Mouse (Mus musculus): Measurements from ENCODE around the gene Slc40a1. TPM values are rescaled to one million over a fixed set of nuclear protein-coding genes. Genes with fewer than 3 reads are reported as not detected.
A peak's percentile ranks its signal among the peaks of the same experiment; 100 is the strongest.

Gene Slc40a1
- total RNA-seq (2012; rRNA removed): 1.9 and 3.1 TPM in 2 replicates

GRCm38 (mm10) chr1:45926393-45926763 lies at the start of gene Slc40a1:
Gene Slc40a1, minus strand, starts transcription at chr1:45926523.
- H3K27ac ChIP-seq (ENCODE audit: insufficient read depth, low read depth, low read length, poor library complexity, severe bottlenecking): peak within 1 kb of the TSS; percentile 77; the same call in 1 of the 2 replicates
- no peak for DNase-seq (ENCODE audit: low read depth, low spot score)
- no peaks in the 10 kb centered on the region for H3K9me3 ChIP-seq (ENCODE audit: control insufficient read depth, insufficient read depth, low read depth, low read length)
- no peaks in the 10 kb centered on the region for H3K4me1 ChIP-seq (ENCODE audit: control insufficient read depth in 2 of 2, insufficient read depth in 2 of 2, low read length in 2 of 2, poor library complexity in 1 of 2)
- TF ChIP-seq CHD2 (IDR thresholded peaks at IDR 0.05; ENCODE audit: low read depth, low read length): no peak
- no peak for TF ChIP-seq HCFC1 (IDR thresholded peaks at IDR 0.05; ENCODE audit: borderline replicate concordance, insufficient read depth, low read length)
- TF ChIP-seq ZNF384 (IDR thresholded peaks at IDR 0.05; ENCODE audit: low read depth, low read length): no peak
- TF ChIP-seq ZC3H11A (IDR thresholded peaks at IDR 0.05; ENCODE audit: borderline replicate concordance, low read depth, low read length): no peak
- no peak for TF ChIP-seq MAFK (IDR thresholded peaks at IDR 0.05; ENCODE audit: insufficient read depth, low read depth, low read length)
- H3K4me3 ChIP-seq (ENCODE audit: insufficient read depth in 1 of 2, low read depth in 1 of 2, low read length in 2 of 2, poor library complexity in 1 of 2, severe bottlenecking in 1 of 2): peak within 1 kb of the TSS; percentile 73 to 79
- no peaks in the 10 kb centered on the region for H3K36me3 ChIP-seq (ENCODE audit: control insufficient read depth, insufficient read depth, low read length, poor library complexity, severe bottlenecking)
- peak within 1 kb of the TSS; percentile 60 for H3K9ac ChIP-seq (ENCODE audit: insufficient read depth, low read depth, low read length, poor library complexity, severe bottlenecking)
- in situ Hi-C loops (cut with MboI; ENCODE audit: low sequenced_read_pairs in 2 of 2, unreplicated experiment in 2 of 2): no loop called here

DNA sequence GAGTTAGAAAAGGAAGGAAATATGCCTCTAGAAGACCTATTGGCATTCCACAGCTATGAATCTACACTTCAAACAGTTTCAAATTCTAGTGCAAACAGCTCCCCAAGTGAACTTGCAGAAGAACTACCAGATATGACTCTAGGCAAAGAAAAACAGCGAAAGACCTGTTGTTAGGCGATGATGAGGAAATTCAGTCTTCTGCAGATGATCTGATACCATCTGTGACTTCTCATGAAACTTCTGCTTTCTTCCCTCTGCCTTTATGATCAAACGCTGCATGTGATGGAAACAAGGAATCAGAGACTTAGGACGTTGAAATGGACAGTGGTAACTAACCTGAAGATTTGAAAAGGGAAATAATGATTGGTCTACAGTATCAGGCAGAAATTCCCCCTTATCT lies 45.0 kb upstream of the Slc40a1 start:
- DNase-seq (ENCODE audit: low read depth, low spot score): no peak
- in situ Hi-C loops (cut with MboI; ENCODE audit: low sequenced_read_pairs in 2 of 2, unreplicated experiment in 2 of 2): no loop called here
- H3K9ac ChIP-seq (ENCODE audit: insufficient read depth, low read depth, low read length, poor library complexity, severe bottlenecking): no peak overlapping the region
- no peaks in the 10 kb centered on the region for H3K4me1 ChIP-seq (ENCODE audit: control insufficient read depth in 2 of 2, insufficient read depth in 2 of 2, low read length in 2 of 2, poor library complexity in 1 of 2)
- H3K27ac ChIP-seq (ENCODE audit: insufficient read depth, low read depth, low read length, poor library complexity, severe bottlenecking): no peak overlapping the region
- no peaks in the 10 kb centered on the region for H3K36me3 ChIP-seq (ENCODE audit: control insufficient read depth, insufficient read depth, low read length, poor library complexity, severe bottlenecking)
- TF ChIP-seq CHD2 (IDR thresholded peaks at IDR 0.05; ENCODE audit: low read depth, low read length) (no peak), HCFC1 (IDR thresholded peaks at IDR 0.05; ENCODE audit: borderline replicate concordance, insufficient read depth, low read length) (no peak), ZC3H11A (IDR thresholded peaks at IDR 0.05; ENCODE audit: borderline replicate concordance, low read depth, low read length) (no peak), MAFK (IDR thresholded peaks at IDR 0.05; ENCODE audit: insufficient read depth, low read depth, low read length) (no peak), ZNF384 (IDR thresholded peaks at IDR 0.05; ENCODE audit: low read depth, low read length) (no peak)
- H3K4me3 ChIP-seq (ENCODE audit: insufficient read depth in 1 of 2, low read depth in 1 of 2, low read length in 2 of 2, poor library complexity in 1 of 2, severe bottlenecking in 1 of 2): no peak overlapping the region
- no peaks in the 10 kb centered on the region for H3K9me3 ChIP-seq (ENCODE audit: control insufficient read depth, insufficient read depth, low read depth, low read length)

DNA sequence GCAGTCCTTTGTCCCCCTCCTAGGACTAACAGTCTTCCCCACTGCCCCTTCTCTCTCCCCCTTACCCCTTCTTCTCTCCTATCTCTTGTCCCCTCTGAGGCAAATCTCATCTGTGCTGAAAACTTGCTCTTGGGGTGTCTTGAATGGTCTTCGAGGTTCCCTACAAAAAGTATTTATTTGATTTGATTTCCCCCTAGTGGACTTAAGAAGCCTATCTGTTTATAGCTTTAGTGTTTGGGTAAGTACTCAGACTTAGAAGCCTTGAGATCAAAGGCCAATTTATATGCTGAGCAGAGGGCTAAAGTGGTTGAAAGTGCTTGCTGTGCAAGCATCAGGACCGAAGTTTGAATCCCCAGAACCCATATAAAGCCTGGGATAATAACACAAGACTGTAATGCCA lies 22.7 kb upstream of the Slc40a1 start:
- H3K9ac ChIP-seq (ENCODE audit: insufficient read depth, low read depth, low read length, poor library complexity, severe bottlenecking): no peak overlapping the region
- H3K27ac ChIP-seq (ENCODE audit: insufficient read depth, low read depth, low read length, poor library complexity, severe bottlenecking): no peak overlapping the region
- H3K36me3 ChIP-seq (ENCODE audit: control insufficient read depth, insufficient read depth, low read length, poor library complexity, severe bottlenecking): no peaks in the 10 kb centered on the region
- H3K4me3 ChIP-seq (ENCODE audit: insufficient read depth in 1 of 2, low read depth in 1 of 2, low read length in 2 of 2, poor library complexity in 1 of 2, severe bottlenecking in 1 of 2): no peak overlapping the region
- in situ Hi-C loops (cut with MboI; ENCODE audit: low sequenced_read_pairs in 2 of 2, unreplicated experiment in 2 of 2): no loop called here
- H3K9me3 ChIP-seq (ENCODE audit: control insufficient read depth, insufficient read depth, low read depth, low read length): no peaks in the 10 kb centered on the region
- no peak for DNase-seq (ENCODE audit: low read depth, low spot score)
- TF ChIP-seq HCFC1 (IDR thresholded peaks at IDR 0.05; ENCODE audit: borderline replicate concordance, insufficient read depth, low read length) (no peak), CHD2 (IDR thresholded peaks at IDR 0.05; ENCODE audit: low read depth, low read length) (no peak), ZC3H11A (IDR thresholded peaks at IDR 0.05; ENCODE audit: borderline replicate concordance, low read depth, low read length) (no peak), MAFK (IDR thresholded peaks at IDR 0.05; ENCODE audit: insufficient read depth, low read depth, low read length) (no peak), ZNF384 (IDR thresholded peaks at IDR 0.05; ENCODE audit: low read depth, low read length) (no peak)
- no peaks in the 10 kb centered on the region for H3K4me1 ChIP-seq (ENCODE audit: control insufficient read depth in 2 of 2, insufficient read depth in 2 of 2, low read length in 2 of 2, poor library complexity in 1 of 2)

DNA sequence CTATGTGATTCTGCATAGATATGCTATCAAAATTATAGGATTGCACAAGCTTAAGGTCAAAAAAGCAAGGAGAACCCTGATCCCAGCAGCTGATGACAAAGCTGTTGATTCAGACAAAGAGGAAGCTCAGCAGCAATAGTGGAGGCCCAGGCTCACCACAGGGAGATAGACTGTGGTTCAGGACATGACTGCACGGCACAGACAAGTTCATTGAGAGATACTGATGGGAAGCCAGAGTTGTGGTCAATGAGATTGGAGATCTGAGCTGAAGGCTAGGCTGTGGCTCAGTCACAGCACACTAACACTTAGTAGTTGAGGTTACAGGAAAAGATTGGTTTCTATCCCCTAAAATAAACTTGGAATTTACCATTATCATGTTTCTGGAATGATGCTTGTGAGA lies 21.5 kb upstream of the Slc40a1 start:
- in situ Hi-C loops (cut with MboI; ENCODE audit: low sequenced_read_pairs in 2 of 2, unreplicated experiment in 2 of 2): no loop called here
- H3K9ac ChIP-seq (ENCODE audit: insufficient read depth, low read depth, low read length, poor library complexity, severe bottlenecking): no peak overlapping the region

GRCm38 (mm10) chr1:45931127-45931526 lies 4.8 kb upstream of the Slc40a1 start:
- Histone ChIP-seq H3K4me3 (ENCODE audit: insufficient read depth in 1 of 2, low read depth in 1 of 2, low read length in 2 of 2, poor library complexity in 1 of 2, severe bottlenecking in 1 of 2) (no peak overlapping the region), H3K9ac (ENCODE audit: insufficient read depth, low read depth, low read length, poor library complexity, severe bottlenecking) (no peak overlapping the region), H3K36me3 (ENCODE audit: control insufficient read depth, insufficient read depth, low read length, poor library complexity, severe bottlenecking) (no peaks in the 10 kb centered on the region), H3K9me3 (ENCODE audit: control insufficient read depth, insufficient read depth, low read depth, low read length) (no peaks in the 10 kb centered on the region), H3K4me1 (ENCODE audit: control insufficient read depth in 2 of 2, insufficient read depth in 2 of 2, low read length in 2 of 2, poor library complexity in 1 of 2) (no peaks in the 10 kb centered on the region), H3K27ac (ENCODE audit: insufficient read depth, low read depth, low read length, poor library complexity, severe bottlenecking) (no peak overlapping the region)
- TF ChIP-seq HCFC1 (IDR thresholded peaks at IDR 0.05; ENCODE audit: borderline replicate concordance, insufficient read depth, low read length): no peak
- no peak for TF ChIP-seq MAFK (IDR thresholded peaks at IDR 0.05; ENCODE audit: insufficient read depth, low read depth, low read length)
- TF ChIP-seq ZC3H11A (IDR thresholded peaks at IDR 0.05; ENCODE audit: borderline replicate concordance, low read depth, low read length): no peak
- TF ChIP-seq CHD2 (IDR thresholded peaks at IDR 0.05; ENCODE audit: low read depth, low read length): no peak
- no peak for TF ChIP-seq ZNF384 (IDR thresholded peaks at IDR 0.05; ENCODE audit: low read depth, low read length)
- DNase-seq (ENCODE audit: low read depth, low spot score): no peak
- in situ Hi-C loops (cut with MboI; ENCODE audit: low sequenced_read_pairs in 2 of 2, unreplicated experiment in 2 of 2): no loop called here

More for the DNA sequence above, 21.5 kb upstream of the Slc40a1 start:
- no peak overlapping the region for H3K4me3 ChIP-seq (ENCODE audit: insufficient read depth in 1 of 2, low read depth in 1 of 2, low read length in 2 of 2, poor library complexity in 1 of 2, severe bottlenecking in 1 of 2)
- no peaks in the 10 kb centered on the region for H3K4me1 ChIP-seq (ENCODE audit: control insufficient read depth in 2 of 2, insufficient read depth in 2 of 2, low read length in 2 of 2, poor library complexity in 1 of 2)
- TF ChIP-seq ZC3H11A (IDR thresholded peaks at IDR 0.05; ENCODE audit: borderline replicate concordance, low read depth, low read length) (no peak), CHD2 (IDR thresholded peaks at IDR 0.05; ENCODE audit: low read depth, low read length) (no peak), ZNF384 (IDR thresholded peaks at IDR 0.05; ENCODE audit: low read depth, low read length) (no peak), MAFK (IDR thresholded peaks at IDR 0.05; ENCODE audit: insufficient read depth, low read depth, low read length) (no peak), HCFC1 (IDR thresholded peaks at IDR 0.05; ENCODE audit: borderline replicate concordance, insufficient read depth, low read length) (no peak)
- H3K36me3 ChIP-seq (ENCODE audit: control insufficient read depth, insufficient read depth, low read length, poor library complexity, severe bottlenecking): no peaks in the 10 kb centered on the region
- DNase-seq (ENCODE audit: low read depth, low spot score): no peak
- no peaks in the 10 kb centered on the region for H3K9me3 ChIP-seq (ENCODE audit: control insufficient read depth, insufficient read depth, low read depth, low read length)
- no peak overlapping the region for H3K27ac ChIP-seq (ENCODE audit: insufficient read depth, low read depth, low read length, poor library complexity, severe bottlenecking)
